ENCODE assay signal across 13 mouse cellular contexts in genomic region chr16:17771117-17771865, GRCm38 (mm10). TPM values are rescaled to one million over a fixed set of nuclear protein-coding genes. Genes with fewer than 3 reads are reported as not detected.
DNase-seq lines count a peak whose midpoint lies in the region; TF ChIP-seq lines count a peak whose summit lies in the region.
"Had no signal": no experiment of that assay in that cellular context is flagged by ENCODE, and none has a peak within 500 bp of the region (broad histone marks: within the 10 kb centered on the region; RNA-seq: fewer than 3 reads in every experiment).

No protein-coding gene starts in this region.

- TF ChIP-seq POLR2A in kidney, adult 2 months (IDR thresholded peaks at IDR 0.05; ENCODE audit: low read depth, low read length): no peak

- WGBS in kidney, adult 2 months: 59% methylated on average over 4 of the region's 4 CpGs

- H3K4me3 ChIP-seq in kidney, adult 2 months (ENCODE audit: insufficient read depth, low read depth, low read length): no peak overlapping the region
- H3K4me3 ChIP-seq: embryonic facial prominence, embryonic 12.5 days; midbrain, embryonic 10.5 days had no signal

- peaks cover 2% of the 10 kb centered on the region; the same call in 1 of the 2 replicates for H3K36me3 ChIP-seq in kidney, adult 2 months (ENCODE audit: control insufficient read depth, insufficient read depth, low read length)

- no peak for TF ChIP-seq CTCF in kidney, adult 2 months (conservative IDR thresholded peaks at IDR 0.05; ENCODE audit: insufficient read depth, insufficient read length, low read depth, low read length)

- no peaks in the 10 kb centered on the region for H3K4me1 ChIP-seq in kidney, adult 2 months (ENCODE audit: control insufficient read depth, insufficient read depth, low read length)
- H3K4me1 ChIP-seq: embryonic facial prominence, embryonic 12.5 days; midbrain, embryonic 10.5 days had no signal

- no peak overlapping the region for H3K27ac ChIP-seq in kidney, adult 2 months (ENCODE audit: insufficient read depth, low read depth, low read length)
- H3K27ac ChIP-seq: embryonic facial prominence, embryonic 12.5 days; midbrain, embryonic 10.5 days had no signal

- no peaks in the 10 kb centered on the region for H3K27me3 ChIP-seq in kidney, adult 2 months (replicated peaks; ENCODE audit: control insufficient read depth, insufficient read depth, low read length)
- H3K27me3 ChIP-seq: embryonic facial prominence, embryonic 12.5 days had no signal

- DNase-seq in adrenal gland, postnatal 14 days: peak; percentile 44
- no peak for DNase-seq in adrenal gland, adult 18-20 months (ENCODE audit: low spot score in 2 of 2)
- peak; percentile 38 for DNase-seq in kidney, adult 2 months
- no peak for DNase-seq in kidney, adult 9 months
- DNase-seq in 3134 (ENCODE audit: extremely low read depth, insufficient read length, low spot score): peak; percentile 70
- peak; percentile 16 to 27 for DNase-seq in adrenal gland, postnatal 36 days
- no peak for DNase-seq in left cerebral cortex, adult 18-20 months (ENCODE audit: low spot score in 2 of 2)
- DNase-seq in spleen, postnatal 36 days (ENCODE audit: low spot score in 2 of 2): no peak
- DNase-seq: thymus, adult 18-20 months had no signal

RNA-seq across cellular contexts. Expression of gene Klhl22, which starts 11.9 kb away (rescaled TPM):
- total RNA-seq in adrenal gland, postnatal 14 days (2021): 40.3 and 43.1 TPM in 2 replicates
- total RNA-seq in adrenal gland, adult 18-20 months (2021): 10 to 100 TPM; 29.8 to 38.3 TPM
- polyA plus RNA-seq in kidney, adult 2 months (2012; rRNA removed): 50.9 and 69.4 TPM in 2 replicates
- 10 to 100 TPM; 38.3 to 43.1 TPM for total RNA-seq in adrenal gland, postnatal 36 days (2021)
- 100 to 1,000 TPM in 1 of 2 experiments, 10 to 100 TPM in 1; 96.9 to 103 TPM for total RNA-seq in left cerebral cortex, adult 18-20 months (2021)

RNA-seq across cellular contexts. Expression of gene Scarf2, which starts 25.8 kb away (rescaled TPM):
- total RNA-seq in adrenal gland, postnatal 14 days (2021): 11.3 and 12.4 TPM in 2 replicates
- total RNA-seq in adrenal gland, adult 18-20 months (2021): 10 to 100 TPM in 1 of 2 experiments, 1 to 10 TPM in 1; 9.5 to 11.7 TPM
- 26.8 and 38.2 TPM in 2 replicates for polyA plus RNA-seq in kidney, adult 2 months (2012; rRNA removed)
- 10 to 100 TPM in 1 of 2 experiments, 1 to 10 TPM in 1; 8.6 to 11.6 TPM for total RNA-seq in adrenal gland, postnatal 36 days (2021)
- 1 to 10 TPM; 3.5 to 3.6 TPM for total RNA-seq in left cerebral cortex, adult 18-20 months (2021)
- total RNA-seq: neutrophil, adult 5-6 weeks had no signal
- polyA plus RNA-seq: CD4-positive, CD25-positive, alpha-beta regulatory T cell, adult 4 months had no signal

RNA-seq across cellular contexts. Expression of gene Med15, which starts 38.6 kb away (rescaled TPM):
- 51.3 and 60.3 TPM in 2 replicates for total RNA-seq in adrenal gland, postnatal 14 days (2021)
- total RNA-seq in adrenal gland, adult 18-20 months (2021): 10 to 100 TPM; 57.1 to 58.2 TPM
- 48.6 and 54.3 TPM in 2 replicates for polyA plus RNA-seq in kidney, adult 2 months (2012; rRNA removed)
- 10 to 100 TPM; 52.9 to 60.5 TPM for total RNA-seq in adrenal gland, postnatal 36 days (2021)
- total RNA-seq in left cerebral cortex, adult 18-20 months (2021): 10 to 100 TPM; 68.3 to 71.6 TPM

Comparison
In these comparisons a context has a peak if more than half of its experiments do, and no peak if none do; other contexts are left out.
1. DNase-seq: peak in adrenal gland, postnatal 14 days (single experiment), kidney, adult 2 months (single experiment), 3134 (single experiment) and adrenal gland, postnatal 36 days (2 of 2); none in adrenal gland, adult 18-20 months (0 of 2), kidney, adult 9 months (single experiment), left cerebral cortex, adult 18-20 months (0 of 2) and spleen, postnatal 36 days (0 of 2).